Mouse (Mus musculus): ENCODE results near the gene Cadm4.

Cadm4 gene

GRCm38 (mm10) chr7:24530062-24530931, 48.5 kb downstream of the Cadm4 start, which contains the start of gene Irgq:
Gene Irgq, plus strand, starts transcription at chr7:24530689.
- DNase-seq (ENCODE audit: low read depth, low spot score), result peak; percentile 99

- DNase-seq (ENCODE audit: low read depth, low spot score), result peak; percentile 89
These were observed 49.6 kb downstream of the Cadm4 start for GRCm38 (mm10) chr7:24531211-24531971.

GRCm38 (mm10) chr7:24533031-24533571, 51.3 kb downstream of the Cadm4 start:
- DNase-seq (ENCODE audit: low read depth, low spot score), result no peak

- DNase-seq (ENCODE audit: low read depth, low spot score), result no peak
These were observed 52.0 kb downstream of the Cadm4 start for GRCm38 (mm10) chr7:24533806-24534205.

- DNase-seq (ENCODE audit: low read depth, low spot score), result no peak
These were observed 52.5 kb downstream of the Cadm4 start for GRCm38 (mm10) chr7:24534301-24534700.

- no peak for DNase-seq (ENCODE audit: low read depth, low spot score)
These were observed 55.3 kb downstream of the Cadm4 start for GRCm38 (mm10) chr7:24537081-24537480.

- no peak for DNase-seq (ENCODE audit: low read depth, low spot score)
These were observed 55.8 kb downstream of the Cadm4 start for GRCm38 (mm10) chr7:24537591-24537990.

- DNase-seq (ENCODE audit: low read depth, low spot score), result no peak
These were observed 56.3 kb downstream of the Cadm4 start for GRCm38 (mm10) chr7:24538154-24538553.

- no peak for DNase-seq (ENCODE audit: low read depth, low spot score)
These were observed 56.9 kb downstream of the Cadm4 start for GRCm38 (mm10) chr7:24538701-24539100.

GRCm38 (mm10) chr7:24539686-24540085, 57.9 kb downstream of the Cadm4 start:
- no peak for DNase-seq (ENCODE audit: low read depth, low spot score)

GRCm38 (mm10) chr7:24544506-24544905, 62.7 kb downstream of the Cadm4 start:
- peak; percentile 60 for DNase-seq (ENCODE audit: low read depth, low spot score)

GRCm38 (mm10) chr7:24546068-24546614, 64.3 kb downstream of the Cadm4 start, which contains the start of the genes Pinlyp and Xrcc1:
Gene Pinlyp, minus strand, starts transcription at chr7:24546118.
Gene Xrcc1, plus strand, starts transcription at chr7:24546289.
- no peak for DNase-seq (ENCODE audit: low read depth, low spot score)

GRCm38 (mm10) chr7:24546634-24547389, 65.0 kb downstream of the Cadm4 start:
- peak; percentile 99 for DNase-seq (ENCODE audit: low read depth, low spot score)

GRCm38 (mm10) chr7:24547534-24548036, 65.8 kb downstream of the Cadm4 start:
- DNase-seq (ENCODE audit: low read depth, low spot score), result peak; percentile 44

- no peak for DNase-seq (ENCODE audit: low read depth, low spot score)
These were observed 70.3 kb downstream of the Cadm4 start for GRCm38 (mm10) chr7:24551985-24552759.
